Mouse (Mus musculus): ENCODE results near the gene Hectd2. TPM values are rescaled to one million over a fixed set of nuclear protein-coding genes. Genes with fewer than 3 reads are reported as not detected.

The Hectd2 gene
- polyA plus RNA-seq, 1 experiment: 0.09 TPM

- Histone ChIP-seq H3K36me3 (ENCODE audit: control insufficient read depth, insufficient read depth) (no peaks in the 10 kb centered on the region), H3K79me2 (ENCODE audit: control insufficient read depth, insufficient read depth) (no peaks in the 10 kb centered on the region), H3ac (ENCODE audit: control insufficient read depth, insufficient read length, low read depth) (no peak overlapping the region), H3K4me3 (ENCODE audit: insufficient read depth, poor library complexity, severe bottlenecking) (no peak overlapping the region), H3K27me3 (ENCODE audit: control insufficient read depth, insufficient read depth, insufficient read length) (no peaks in the 10 kb centered on the region), H3K79me3 (ENCODE audit: low read depth) (no peaks in the 10 kb centered on the region)
- TF ChIP-seq MYOD1 (IDR thresholded peaks at IDR 0.05; ENCODE audit: control insufficient read depth, insufficient read length, low read depth) (no peak), MYOG (IDR thresholded peaks at IDR 0.05; ENCODE audit: control insufficient read depth, extremely low read depth, insufficient read length) (no peak), USF1 (IDR thresholded peaks at IDR 0.05; ENCODE audit: low read depth) (no peak), MAX (IDR thresholded peaks at IDR 0.05) (no peak), FOSL1 (IDR thresholded peaks at IDR 0.05; ENCODE audit: insufficient read depth, low read length, poor library complexity, severe bottlenecking) (no peak), CEBPB (IDR thresholded peaks at IDR 0.05; ENCODE audit: low read depth) (no peak), CTCF (IDR thresholded peaks at IDR 0.05; ENCODE audit: control insufficient read depth, insufficient read depth, insufficient read length) (no peak)
Measured at GRCm38 (mm10) chr19:36625906-36626305, 71.5 kb downstream of the Hectd2 start.

GRCm38 (mm10) chr19:36626881-36627280 is 72.4 kb downstream of the Hectd2 start:
- Histone ChIP-seq H3K27me3 (ENCODE audit: control insufficient read depth, insufficient read depth, insufficient read length) (no peaks in the 10 kb centered on the region), H3K79me3 (ENCODE audit: low read depth) (no peaks in the 10 kb centered on the region), H3ac (ENCODE audit: control insufficient read depth, insufficient read length, low read depth) (no peak overlapping the region), H3K4me3 (ENCODE audit: insufficient read depth, poor library complexity, severe bottlenecking) (no peak overlapping the region), H3K79me2 (ENCODE audit: control insufficient read depth, insufficient read depth) (no peaks in the 10 kb centered on the region), H3K36me3 (ENCODE audit: control insufficient read depth, insufficient read depth) (no peaks in the 10 kb centered on the region)
- TF ChIP-seq USF1 (IDR thresholded peaks at IDR 0.05; ENCODE audit: low read depth) (no peak), CEBPB (IDR thresholded peaks at IDR 0.05; ENCODE audit: low read depth) (no peak), MYOD1 (IDR thresholded peaks at IDR 0.05; ENCODE audit: control insufficient read depth, insufficient read length, low read depth) (no peak), FOSL1 (IDR thresholded peaks at IDR 0.05; ENCODE audit: insufficient read depth, low read length, poor library complexity, severe bottlenecking) (no peak), MAX (IDR thresholded peaks at IDR 0.05) (no peak), MYOG (IDR thresholded peaks at IDR 0.05; ENCODE audit: control insufficient read depth, extremely low read depth, insufficient read length) (no peak), CTCF (IDR thresholded peaks at IDR 0.05; ENCODE audit: control insufficient read depth, insufficient read depth, insufficient read length) (no peak)

- no peak overlapping the region for H3ac ChIP-seq (ENCODE audit: control insufficient read depth, insufficient read length, low read depth)
- no peaks in the 10 kb centered on the region for H3K27me3 ChIP-seq (ENCODE audit: control insufficient read depth, insufficient read depth, insufficient read length)
- H3K36me3 ChIP-seq (ENCODE audit: control insufficient read depth, insufficient read depth): no peaks in the 10 kb centered on the region
- H3K4me3 ChIP-seq (ENCODE audit: insufficient read depth, poor library complexity, severe bottlenecking): no peak overlapping the region
- TF ChIP-seq CEBPB (IDR thresholded peaks at IDR 0.05; ENCODE audit: low read depth) (no peak), MAX (IDR thresholded peaks at IDR 0.05) (no peak), MYOD1 (IDR thresholded peaks at IDR 0.05; ENCODE audit: control insufficient read depth, insufficient read length, low read depth) (no peak), MYOG (IDR thresholded peaks at IDR 0.05; ENCODE audit: control insufficient read depth, extremely low read depth, insufficient read length) (no peak), USF1 (IDR thresholded peaks at IDR 0.05; ENCODE audit: low read depth) (no peak), FOSL1 (IDR thresholded peaks at IDR 0.05; ENCODE audit: insufficient read depth, low read length, poor library complexity, severe bottlenecking) (no peak), CTCF (IDR thresholded peaks at IDR 0.05; ENCODE audit: control insufficient read depth, insufficient read depth, insufficient read length) (no peak)
- H3K79me2 ChIP-seq (ENCODE audit: control insufficient read depth, insufficient read depth): no peaks in the 10 kb centered on the region
- H3K79me3 ChIP-seq (ENCODE audit: low read depth): no peaks in the 10 kb centered on the region
Measured at GRCm38 (mm10) chr19:36629394-36629910, 75.0 kb downstream of the Hectd2 start.

- no peak overlapping the region for H3ac ChIP-seq (ENCODE audit: control insufficient read depth, insufficient read length, low read depth)
- no peak overlapping the region for H3K4me3 ChIP-seq (ENCODE audit: insufficient read depth, poor library complexity, severe bottlenecking)
- H3K79me2 ChIP-seq (ENCODE audit: control insufficient read depth, insufficient read depth): no peaks in the 10 kb centered on the region
- TF ChIP-seq MYOD1 (IDR thresholded peaks at IDR 0.05; ENCODE audit: control insufficient read depth, insufficient read length, low read depth) (no peak), CTCF (IDR thresholded peaks at IDR 0.05; ENCODE audit: control insufficient read depth, insufficient read depth, insufficient read length) (no peak), FOSL1 (IDR thresholded peaks at IDR 0.05; ENCODE audit: insufficient read depth, low read length, poor library complexity, severe bottlenecking) (no peak), MAX (IDR thresholded peaks at IDR 0.05) (no peak)
- no peaks in the 10 kb centered on the region for H3K79me3 ChIP-seq (ENCODE audit: low read depth)
- H3K27me3 ChIP-seq (ENCODE audit: control insufficient read depth, insufficient read depth, insufficient read length): no peaks in the 10 kb centered on the region
- no peaks in the 10 kb centered on the region for H3K36me3 ChIP-seq (ENCODE audit: control insufficient read depth, insufficient read depth)
Measured at GRCm38 (mm10) chr19:36630361-36630760, 75.9 kb downstream of the Hectd2 start.

- Histone ChIP-seq H3K79me3 (ENCODE audit: low read depth) (no peaks in the 10 kb centered on the region), H3K4me3 (ENCODE audit: insufficient read depth, poor library complexity, severe bottlenecking) (no peak overlapping the region), H3ac (ENCODE audit: control insufficient read depth, insufficient read length, low read depth) (no peak overlapping the region), H3K36me3 (ENCODE audit: control insufficient read depth, insufficient read depth) (no peaks in the 10 kb centered on the region), H3K79me2 (ENCODE audit: control insufficient read depth, insufficient read depth) (no peaks in the 10 kb centered on the region), H3K27me3 (ENCODE audit: control insufficient read depth, insufficient read depth, insufficient read length) (no peaks in the 10 kb centered on the region)
- TF ChIP-seq FOSL1 (IDR thresholded peaks at IDR 0.05; ENCODE audit: insufficient read depth, low read length, poor library complexity, severe bottlenecking) (no peak), MYOD1 (IDR thresholded peaks at IDR 0.05; ENCODE audit: control insufficient read depth, insufficient read length, low read depth) (no peak), CTCF (IDR thresholded peaks at IDR 0.05; ENCODE audit: control insufficient read depth, insufficient read depth, insufficient read length) (no peak), MAX (IDR thresholded peaks at IDR 0.05) (no peak), CEBPB (IDR thresholded peaks at IDR 0.05; ENCODE audit: low read depth) (no peak), MYOG (IDR thresholded peaks at IDR 0.05; ENCODE audit: control insufficient read depth, extremely low read depth, insufficient read length) (no peak), USF1 (IDR thresholded peaks at IDR 0.05; ENCODE audit: low read depth) (no peak)
Measured at GRCm38 (mm10) chr19:36634771-36635170, 80.3 kb downstream of the Hectd2 start.

GRCm38 (mm10) chr19:36637223-36637622 is 82.8 kb downstream of the Hectd2 start:
- Histone ChIP-seq H3K36me3 (ENCODE audit: control insufficient read depth, insufficient read depth) (no peaks in the 10 kb centered on the region), H3K27me3 (ENCODE audit: control insufficient read depth, insufficient read depth, insufficient read length) (no peaks in the 10 kb centered on the region), H3K4me3 (ENCODE audit: insufficient read depth, poor library complexity, severe bottlenecking) (no peak overlapping the region), H3K79me2 (ENCODE audit: control insufficient read depth, insufficient read depth) (no peaks in the 10 kb centered on the region), H3K79me3 (ENCODE audit: low read depth) (no peaks in the 10 kb centered on the region), H3ac (ENCODE audit: control insufficient read depth, insufficient read length, low read depth) (no peak overlapping the region)
- TF ChIP-seq CTCF (IDR thresholded peaks at IDR 0.05; ENCODE audit: control insufficient read depth, insufficient read depth, insufficient read length) (no peak), MYOD1 (IDR thresholded peaks at IDR 0.05; ENCODE audit: control insufficient read depth, insufficient read length, low read depth) (no peak)

All from C2C12 (cell line).